Mouse (Mus musculus) G1E (cell line): Measurements from ENCODE around the gene Sorl1. TPM values are rescaled to one million over a fixed set of nuclear protein-coding genes. Genes with fewer than 3 reads are reported as not detected.

Source experiments
- ATAC-seq: 2 replicates; pipeline ENCODE4 v1.8.0; 2016; ENCODE audit warnings: mild to moderate bottlenecking; ENCODE audit not compliant: insufficient number of reproducible peaks, poor library complexity, low FRiP score, severe bottlenecking; ENCODE audit errors: extremely low read depth
- DNase-seq: peaks from one replicate; pipeline ENCODE4 v3.0.0; 2012; ENCODE audit warnings: low spot score
- H3K27me3 ChIP-seq: 2 replicates; pipeline ENCODE4 v1.6.1; 2012; ENCODE audit warnings: mild to moderate bottlenecking, low read length, inconsistent platforms; ENCODE audit not compliant: insufficient read depth
- H3K36me3 ChIP-seq: replicated peaks from 2 replicates; pipeline ENCODE3; 2012; ENCODE audit warnings: mild to moderate bottlenecking, inconsistent platforms
- H3K4me1 ChIP-seq: 2 replicates; pipeline ENCODE4 v1.6.1; 2012; ENCODE audit warnings: low read depth, low read length, inconsistent platforms, mixed read lengths; ENCODE audit not compliant: insufficient read depth
- H3K4me3 ChIP-seq: 2 replicates; pipeline ENCODE4 v1.5.1; 2012; ENCODE audit warnings: low read depth, mild to moderate bottlenecking, inconsistent platforms, low read length, moderate library complexity, mixed read lengths
- H3K9me3 ChIP-seq: replicated peaks from 2 replicates; pipeline ENCODE4 v1.6.1; 2012; ENCODE audit warnings: inconsistent platforms
- CTCF ChIP-seq: IDR thresholded peaks from 2 replicates; pipeline ENCODE4 v1.5.1; 2012; ENCODE audit warnings: low read depth, low read length, inconsistent platforms, mixed read lengths
- GATA1 ChIP-seq: IDR thresholded peaks from 2 replicates; pipeline ENCODE4 v1.6.1; 2012; ENCODE audit warnings: borderline replicate concordance, low read length, inconsistent platforms, mixed read lengths
- GATA2 ChIP-seq: IDR thresholded peaks from 2 replicates; pipeline ENCODE4 v1.6.1; 2012; ENCODE audit warnings: low read depth, low read length, inconsistent platforms, borderline replicate concordance
- POLR2AphosphoS5 ChIP-seq: IDR thresholded peaks from 2 replicates; pipeline ENCODE4 v1.6.1; 2012; ENCODE audit warnings: low read depth, low read length, inconsistent platforms; ENCODE audit not compliant: insufficient replicate concordance
- TAL1 ChIP-seq: conservative IDR thresholded peaks from 2 replicates; pipeline ENCODE4 v1.6.1; 2012; ENCODE audit warnings: low read depth, low read length, inconsistent platforms, mixed read lengths
- polyA plus RNA-seq: library from polyadenylated mRNA; stranded (reverse); fragments of >175 nt; gene quantifications from 2 replicates; pipeline ENCODE4 v1.2.3, GENCODE M21; 2012
- total RNA-seq, 2 experiments: library from RNA; stranded (forward) in 1 of 2; stranded (reverse) in 1 of 2; fragments of 200-1000 nt in 1 of 2; fragments of >200 nt in 1 of 2; fragmentation: Nextera tagmentation in 1 of 2; gene quantifications; 2 replicates each; pipeline ENCODE4 v1.2.3; 2014 to 2017

Gene Sorl1
- total and polyA plus RNA-seq, 3 experiments, result under 0.01 to 0.05 TPM; not detected in 1

- Histone ChIP-seq H3K4me3 (no peak overlapping the region), H3K4me1 (no peaks in the 10 kb centered on the region), H3K27me3 (no peaks in the 10 kb centered on the region), H3K9me3 (peaks cover 13% of the 10 kb centered on the region), H3K36me3 (no peaks in the 10 kb centered on the region)
- no peak for DNase-seq
- TF ChIP-seq GATA2 (no peak), CTCF (no peak), TAL1 (no peak), POLR2AphosphoS5 (no peak), GATA1 (no peak)
- ATAC-seq, result no peak
These were observed 208.5 kb downstream of the Sorl1 start for GRCm38 (mm10) chr9:41915571-41915970.

Other genes with a start within 250 kb of the Sorl1 start
- gene Sc5d, start 140.0 kb upstream of the Sorl1 start, total RNA-seq (2014; fragmentation: Nextera tagmentation), result 64.7 and 72.7 TPM in 2 replicates
- 97.9 and 113 TPM in 2 replicates for gene Sc5d, start 140.0 kb upstream of the Sorl1 start, total RNA-seq (2017)
- gene Sc5d, start 140.0 kb upstream of the Sorl1 start, polyA plus RNA-seq, result 2.5 and 5.1 TPM in 2 replicates